Mouse (Mus musculus): ENCODE measurements at regions not wholly inside any gene's neighbourhood (a gene's known extent, or its start where the extent isn't known, plus 50 kb on each side); places are given as distances from the start of the nearest gene placed in this dataset.
"Not testable (repeated sequence)": the region's sequence is repeated elsewhere in the genome, so short reads cannot be mapped to it uniquely, and the experiment has no call there.

DNA sequence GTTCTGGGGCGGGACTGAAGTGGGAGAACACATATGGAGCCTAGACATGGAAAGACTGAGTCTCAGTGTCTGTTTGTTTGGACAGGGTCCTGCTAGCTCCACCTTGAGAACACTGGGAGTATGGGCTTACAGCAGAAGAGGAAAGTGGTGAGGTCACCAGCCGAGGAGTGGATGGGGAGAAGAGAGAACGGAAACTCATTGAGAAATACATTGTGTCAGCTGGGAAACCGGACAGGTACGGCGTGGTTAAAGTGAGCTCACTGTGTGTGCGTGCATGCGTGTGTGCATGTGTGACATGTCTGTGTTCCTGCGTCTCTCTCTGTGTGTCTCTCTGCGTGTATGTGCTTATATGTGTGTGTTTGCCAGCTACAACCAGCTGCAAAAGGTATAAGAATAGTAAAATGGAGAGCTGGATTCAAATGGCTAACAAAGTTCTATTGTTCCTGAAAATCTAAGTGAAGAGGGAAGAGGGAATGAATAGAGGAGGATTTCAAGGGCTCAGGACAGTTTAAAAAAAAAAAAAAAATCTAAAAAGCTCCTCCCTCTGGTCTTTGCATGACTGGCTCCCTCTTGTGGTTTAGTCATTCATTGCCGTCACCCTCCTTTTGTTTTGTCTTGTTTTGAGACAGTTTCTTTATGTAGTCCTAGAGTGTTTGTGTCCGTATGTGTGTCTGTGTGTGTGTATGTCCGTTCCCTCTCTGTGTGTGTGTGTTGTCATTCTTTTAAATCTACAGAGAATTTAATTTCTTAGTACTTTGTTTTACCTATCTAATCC, 52.0 kb upstream of the Ak4 start:
- peak; percentile 85 for DNase-seq

- DNase-seq, result peak; percentile 76
These were observed 53.8 kb upstream of the Ak4 start for GRCm38 (mm10) chr4:101365299-101365698.

DNA sequence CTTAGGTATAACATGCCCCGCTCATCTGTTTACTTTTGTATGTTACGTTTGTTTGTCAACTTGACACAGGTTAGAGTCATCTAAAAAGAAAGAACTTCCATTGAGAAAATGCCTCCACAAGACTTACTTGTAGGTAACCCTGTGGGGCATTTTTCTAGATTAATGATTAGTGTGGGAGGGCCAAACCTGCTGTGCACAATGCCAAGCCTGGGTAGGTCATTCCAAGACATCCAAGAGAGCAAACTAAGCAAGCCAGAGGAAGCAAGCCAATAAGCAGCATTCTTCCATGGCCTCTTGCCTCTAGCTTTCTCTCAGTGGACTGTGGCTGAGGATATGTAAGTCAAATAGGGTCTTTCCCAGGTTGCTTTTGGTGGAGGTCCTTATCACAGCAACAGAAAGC, 54.4 kb upstream of the Ak4 start:
- peak; percentile 97 for DNase-seq

DNA sequence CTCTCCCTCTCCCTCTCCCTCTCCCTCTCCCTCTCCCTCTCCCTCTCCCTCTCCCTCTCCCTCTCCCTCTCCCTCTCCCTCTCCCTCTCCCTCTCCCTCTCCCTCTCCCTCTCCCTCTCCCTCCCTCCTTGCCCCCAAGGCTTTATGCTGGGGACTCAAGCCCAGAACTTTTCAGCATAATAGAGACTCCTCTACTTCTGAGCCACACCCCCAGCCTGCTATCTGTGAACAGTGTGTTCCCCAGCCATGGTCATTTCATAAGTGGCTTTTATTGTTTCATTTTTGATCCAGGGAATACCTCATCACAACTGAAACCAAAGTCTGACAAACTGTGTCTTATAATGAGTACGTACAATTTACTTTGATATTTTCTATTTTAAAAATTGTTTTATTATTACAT, 55.8 kb upstream of the Ak4 start:
- DNase-seq, result not testable (repeated sequence)

- DNase-seq, result peak; percentile 42
These were observed 57.3 kb upstream of the Ak4 start for GRCm38 (mm10) chr4:101361779-101362178.

DNA sequence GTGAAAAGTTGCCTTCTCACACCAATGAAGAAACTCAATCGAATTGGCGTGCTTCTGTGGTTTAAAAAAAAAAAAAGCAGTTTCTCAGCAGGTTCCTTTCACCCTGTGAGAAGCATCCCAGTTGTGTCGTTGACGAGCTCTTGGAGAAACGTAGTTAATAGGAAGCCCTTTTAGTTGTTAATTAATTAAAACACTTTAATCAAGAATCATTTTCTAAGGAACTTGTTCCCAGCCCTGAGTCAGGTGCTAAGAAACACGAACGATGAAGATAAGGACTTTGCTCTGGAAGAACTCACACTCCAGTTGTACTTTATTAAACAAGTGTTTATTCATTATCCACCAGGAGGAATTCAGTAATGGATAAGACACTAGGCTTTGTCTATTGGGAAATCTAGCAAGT, 58.8 kb upstream of the Ak4 start:
- peak; percentile 91 for DNase-seq

- peak; percentile 8 for DNase-seq
These were observed 60.0 kb upstream of the Ak4 start for GRCm38 (mm10) chr4:101359119-101359518.

GRCm38 (mm10) chr4:101358525-101358924, 60.6 kb upstream of the Ak4 start:
- DNase-seq, result peak; percentile 14

DNA sequence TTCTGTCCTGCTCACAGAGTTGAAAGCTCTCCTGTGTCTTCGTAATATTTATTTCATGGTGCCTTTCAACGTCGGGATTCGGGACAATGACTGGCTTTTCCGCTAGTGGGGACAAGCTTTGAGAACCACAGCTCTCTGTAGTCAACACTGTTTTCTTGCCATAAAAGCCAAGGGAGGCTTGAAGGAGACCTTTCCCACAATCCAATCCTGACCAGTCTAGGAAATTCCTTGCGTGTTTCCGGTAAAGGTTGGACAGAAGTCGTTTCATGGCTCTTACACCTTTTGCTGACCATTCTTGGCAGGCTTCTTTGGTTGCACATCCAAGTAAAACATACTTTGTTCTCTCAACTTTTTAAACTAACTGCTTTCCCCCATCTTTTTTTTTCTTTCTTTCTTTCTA, 61.2 kb upstream of the Ak4 start:
- DNase-seq, result peak; percentile 77

DNA sequence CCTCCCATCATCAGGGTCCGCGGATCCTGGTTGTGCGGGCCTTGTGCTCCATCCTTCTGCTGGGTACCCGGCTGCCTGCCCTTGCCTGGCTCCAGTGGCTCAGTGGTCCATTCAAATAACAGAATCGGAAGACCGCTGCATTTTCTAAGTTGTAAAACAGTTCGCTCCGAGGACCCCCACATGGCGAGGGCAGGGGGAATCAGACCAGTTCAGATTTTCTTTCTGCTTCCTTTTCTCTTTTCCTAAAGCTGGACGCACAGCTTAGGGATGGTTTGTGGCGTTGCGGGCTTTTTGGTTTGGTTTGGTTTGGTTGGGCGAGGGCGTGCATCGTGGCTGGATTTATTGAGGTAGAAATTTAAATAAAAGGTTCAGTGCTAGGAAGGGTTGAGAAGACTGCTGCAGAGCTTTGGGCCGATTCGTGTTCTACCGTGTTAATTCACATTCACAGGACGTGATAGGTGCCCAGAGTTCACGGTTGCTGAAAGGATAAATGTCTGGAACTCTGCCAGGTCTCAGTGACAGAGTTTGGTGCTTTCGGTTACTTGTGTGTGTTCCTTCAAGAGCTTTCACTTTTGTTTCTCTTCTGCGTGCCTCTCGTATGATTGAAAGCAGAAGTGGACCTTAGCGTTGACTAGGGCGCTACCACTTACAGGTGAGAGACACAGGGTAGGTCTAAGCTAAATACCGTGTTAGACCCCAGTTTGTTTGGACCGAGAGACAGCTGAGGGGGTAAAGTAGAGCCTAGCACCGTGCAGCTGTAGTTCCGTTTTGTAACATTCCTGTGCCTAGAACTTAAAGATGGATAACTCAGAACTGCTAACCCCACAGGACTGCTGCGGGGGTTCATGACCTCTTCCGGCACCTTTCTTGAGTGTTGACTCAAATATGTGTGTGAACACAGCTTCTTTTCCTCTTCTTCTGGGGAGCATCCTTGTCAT, 61.9 kb upstream of the Ak4 start:
- DNase-seq, result peak; percentile 89

DNA sequence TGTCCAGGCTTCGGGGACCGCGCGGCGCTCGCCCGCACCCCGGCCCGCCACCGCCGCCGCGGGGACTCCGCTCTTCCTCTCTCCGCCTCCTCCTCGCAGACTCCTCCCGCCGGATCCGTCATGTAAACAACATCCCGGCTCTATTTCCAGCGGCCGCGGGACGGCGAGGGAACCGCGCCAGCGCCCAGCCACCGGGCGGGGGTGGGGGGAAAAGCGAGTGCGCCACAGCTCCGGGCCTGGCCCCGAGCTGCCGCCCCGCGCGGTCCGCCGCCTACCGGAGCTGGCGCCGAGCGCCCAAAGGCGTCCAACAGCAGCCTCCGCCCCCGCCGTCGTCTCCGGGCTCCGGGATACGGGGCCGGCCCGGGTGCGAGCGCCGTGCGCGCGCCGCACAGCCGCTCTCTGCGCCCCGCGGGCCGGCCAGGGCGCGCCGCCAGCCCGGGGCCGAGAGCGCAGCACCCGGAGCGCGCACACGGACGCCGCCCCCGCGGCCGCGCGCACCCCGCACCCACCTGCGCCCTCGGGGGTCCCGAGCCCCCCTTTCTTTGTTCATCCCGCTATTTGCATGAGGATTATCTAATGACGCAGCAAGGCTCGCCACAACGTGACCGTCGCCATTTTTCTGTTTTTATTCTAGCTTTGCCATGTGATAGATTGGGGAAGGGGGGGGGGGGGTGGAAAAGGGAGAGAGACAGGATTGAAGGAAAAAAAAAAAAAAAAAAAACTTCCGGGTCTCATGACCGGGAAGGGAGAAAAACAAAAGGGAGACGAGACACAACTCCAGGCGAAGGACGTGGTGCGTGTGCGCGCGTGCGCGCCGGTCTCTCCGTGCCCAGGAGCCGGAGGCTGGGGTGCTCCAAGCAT, 62.8 kb upstream of the Ak4 start:
- peak; percentile 88 for DNase-seq

DNA sequence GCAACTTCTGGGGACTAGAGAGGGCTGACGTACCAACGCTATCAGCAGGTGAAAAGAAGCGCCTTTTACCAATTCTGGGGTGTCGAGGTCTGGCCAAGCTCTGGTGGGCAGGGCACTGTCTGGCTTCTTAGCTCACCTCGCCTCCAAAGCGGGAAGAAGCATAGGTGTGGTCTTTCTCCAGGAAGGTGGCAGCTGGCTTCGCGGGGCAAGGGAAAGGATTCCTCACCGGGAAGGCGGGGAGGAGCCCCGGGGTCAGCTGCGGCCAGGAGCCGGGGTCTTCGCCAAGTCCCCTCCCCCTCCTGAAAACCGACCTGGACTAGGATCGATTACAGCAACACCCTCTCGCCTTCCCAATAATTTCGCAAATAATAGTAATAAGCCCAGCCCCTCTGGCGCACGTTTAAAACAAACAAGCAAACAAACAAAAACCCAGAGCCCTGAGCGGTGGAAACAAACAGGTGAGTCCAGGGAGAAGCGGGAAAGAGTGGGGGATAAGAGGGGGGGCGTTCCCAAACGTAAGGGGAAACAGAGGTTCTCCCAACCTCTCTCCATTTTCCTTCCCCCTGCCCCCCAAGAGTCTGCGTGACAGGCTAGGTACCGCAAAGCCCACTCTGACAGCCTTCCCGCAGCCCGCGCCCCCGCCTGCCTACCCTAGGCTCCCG, 63.5 kb upstream of the Ak4 start:
- peak; percentile 77 for DNase-seq

DNA sequence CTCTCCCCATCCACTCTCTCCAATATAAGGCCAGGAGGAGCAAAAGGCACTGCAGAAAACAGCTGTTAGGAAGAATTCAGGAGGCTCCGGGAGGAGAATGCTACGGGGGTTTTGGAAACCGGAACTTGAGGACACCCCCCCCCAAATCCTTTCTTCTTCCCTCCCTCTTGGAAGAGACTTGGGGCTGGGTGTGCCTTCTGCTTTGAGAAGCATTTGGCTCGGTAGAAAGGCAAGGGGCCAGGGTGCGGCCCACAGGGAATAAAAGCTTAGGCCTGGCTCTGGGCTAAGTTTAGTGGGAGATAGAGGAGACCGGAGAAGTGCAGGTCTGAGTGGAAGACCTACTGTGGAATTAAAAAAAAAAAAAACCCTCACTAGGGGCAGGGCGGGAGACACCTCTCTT, 64.1 kb upstream of the Ak4 start:
- DNase-seq, result peak; percentile 69

GRCm38 (mm10) chr4:101354086-101354855, 64.8 kb upstream of the Ak4 start:
- no peak for DNase-seq

DNA sequence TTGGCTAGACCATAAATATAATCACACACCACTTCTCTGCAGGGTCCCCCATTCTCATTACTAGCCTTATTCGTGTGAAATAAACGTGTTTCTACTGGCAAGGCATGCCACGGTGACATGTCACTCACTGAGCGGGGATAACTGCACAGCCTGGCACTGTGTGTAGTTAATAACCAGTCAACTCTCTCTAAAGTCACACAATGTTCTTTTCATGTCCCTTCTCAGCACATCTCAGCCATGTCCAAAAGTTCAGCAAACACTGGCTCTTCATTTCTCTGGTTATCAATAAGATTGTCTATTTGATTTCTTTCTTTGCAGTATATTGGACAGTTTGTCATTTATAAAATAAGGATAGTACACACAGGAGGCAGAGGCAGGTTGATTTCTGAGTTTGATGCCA, 66.9 kb upstream of the Ak4 start:
- peak; percentile 58 for DNase-seq

- DNase-seq, result peak; percentile 76
These were observed 67.4 kb upstream of the Ak4 start for GRCm38 (mm10) chr4:101351716-101352115.

DNA sequence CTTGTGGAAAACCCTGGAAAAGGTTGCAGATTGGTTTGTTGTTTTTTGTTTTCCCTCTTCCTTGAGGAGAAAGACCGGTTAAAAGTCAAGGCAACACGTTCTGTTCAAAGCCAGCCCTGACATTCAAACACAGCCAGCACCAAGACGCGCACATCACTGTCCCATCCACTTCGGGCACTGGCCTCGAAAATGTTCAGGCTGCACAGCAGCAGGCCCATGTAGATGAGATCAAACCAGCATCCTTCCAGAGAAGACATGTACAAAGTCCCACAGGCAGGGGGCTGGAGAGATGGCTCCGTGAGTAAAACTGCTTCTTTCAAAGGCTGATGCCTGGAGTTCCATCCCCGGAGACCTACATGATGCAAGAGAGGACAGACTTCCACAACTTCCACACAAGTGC, 68.4 kb upstream of the Ak4 start:
- DNase-seq, result no peak

GRCm38 (mm10) chr4:101350222-101350621, 68.9 kb upstream of the Ak4 start:
- peak; percentile 87 for DNase-seq

- DNase-seq, result peak; percentile 87
These were observed 69.7 kb upstream of the Ak4 start for GRCm38 (mm10) chr4:101349413-101349812.

GRCm38 (mm10) chr4:101347309-101347708, 71.8 kb upstream of the Ak4 start:
- DNase-seq, result no peak

DNA sequence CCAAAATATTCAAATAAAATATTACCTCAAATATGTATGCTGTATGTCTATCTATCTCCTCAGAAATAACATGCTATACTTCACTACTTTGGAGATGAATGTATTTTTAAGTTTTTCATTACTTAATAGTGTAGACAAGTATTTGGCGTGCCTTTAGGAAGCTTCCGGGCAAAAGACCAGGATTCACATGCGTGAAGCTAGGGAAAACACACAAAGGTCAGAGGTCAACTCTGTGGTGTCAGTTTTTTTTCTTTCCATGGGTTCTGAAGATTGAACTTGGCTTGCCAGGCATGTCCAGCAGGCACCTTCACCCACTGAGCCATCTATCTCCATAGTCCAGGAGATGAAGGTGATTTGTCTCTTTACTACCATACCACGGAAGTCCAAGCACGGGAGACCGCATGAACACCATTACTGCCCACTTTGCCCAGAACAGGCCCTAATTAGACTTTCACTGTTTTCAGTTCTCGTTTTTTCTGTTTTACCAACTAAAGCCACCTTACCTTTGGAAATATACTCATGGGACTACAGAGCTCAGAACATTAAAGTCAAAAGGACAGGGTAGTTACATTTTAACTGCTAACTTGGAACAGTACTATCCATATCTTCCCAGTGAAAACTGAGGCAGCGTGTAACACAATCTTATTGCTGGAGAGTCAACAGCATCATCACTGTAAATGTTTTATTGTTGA, 76.9 kb upstream of the Ak4 start:
- DNase-seq, result no peak

Measured in kidney, adult 9 months (tissue).